Mouse (Mus musculus) ES-E14 (cell line): ENCODE measurements around the gene Cers6.

Source experiments
- HCFC1 ChIP-seq: IDR thresholded peaks from 2 replicates; pipeline ENCODE4 v1.6.1; 2012; ENCODE audit warnings: low read length, inconsistent platforms, borderline replicate concordance; ENCODE audit not compliant: insufficient read depth
- MAFK ChIP-seq: IDR thresholded peaks from 2 replicates; pipeline ENCODE4 v1.6.1; 2014; ENCODE audit warnings: mild to moderate bottlenecking, low read depth, low read length, inconsistent platforms; ENCODE audit not compliant: insufficient read depth
- ZC3H11A ChIP-seq: IDR thresholded peaks from 2 replicates; pipeline ENCODE4 v1.6.1; 2012; ENCODE audit warnings: low read depth, mild to moderate bottlenecking, inconsistent platforms, low read length, borderline replicate concordance

DNA sequence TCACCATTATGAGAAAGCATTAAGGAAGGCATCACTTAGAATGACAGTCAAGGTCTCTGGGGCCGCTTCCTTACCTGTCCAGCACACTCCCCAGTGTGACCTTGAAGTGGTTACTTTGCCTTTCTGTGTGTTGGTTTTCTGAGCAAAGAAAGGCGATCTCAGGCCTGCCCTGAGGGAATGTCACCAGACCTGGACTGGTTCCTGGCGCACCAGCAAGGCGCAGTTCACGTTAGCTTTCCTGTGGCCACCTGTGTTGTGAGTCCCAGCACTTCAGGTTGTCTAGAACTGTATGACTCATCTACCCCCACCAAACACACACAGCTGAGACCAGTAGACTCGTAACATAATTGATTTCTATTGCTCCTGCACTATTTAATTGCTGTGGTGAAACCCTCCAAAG, 193.9 kb downstream of the Cers6 start:
- TF ChIP-seq MAFK (no peak), HCFC1 (no peak), ZC3H11A (no peak)
